Mouse (Mus musculus) frontal cortex, postnatal 25 days (tissue): ENCODE measurements around the gene Gm28635.
A peak's percentile ranks its signal among the peaks of the same experiment; 100 is the strongest.
"Not testable (repeated sequence)": the region's sequence is repeated elsewhere in the genome, so short reads cannot be mapped to it uniquely, and the experiment has no call there.

ENCODE experiments used
- DNase-seq, 2 experiments: peaks; one replicate each; pipeline ENCODE4 v3.0.0; 2022; ENCODE audit warnings: low spot score in 2 of 2

Gene Gm28635

DNA sequence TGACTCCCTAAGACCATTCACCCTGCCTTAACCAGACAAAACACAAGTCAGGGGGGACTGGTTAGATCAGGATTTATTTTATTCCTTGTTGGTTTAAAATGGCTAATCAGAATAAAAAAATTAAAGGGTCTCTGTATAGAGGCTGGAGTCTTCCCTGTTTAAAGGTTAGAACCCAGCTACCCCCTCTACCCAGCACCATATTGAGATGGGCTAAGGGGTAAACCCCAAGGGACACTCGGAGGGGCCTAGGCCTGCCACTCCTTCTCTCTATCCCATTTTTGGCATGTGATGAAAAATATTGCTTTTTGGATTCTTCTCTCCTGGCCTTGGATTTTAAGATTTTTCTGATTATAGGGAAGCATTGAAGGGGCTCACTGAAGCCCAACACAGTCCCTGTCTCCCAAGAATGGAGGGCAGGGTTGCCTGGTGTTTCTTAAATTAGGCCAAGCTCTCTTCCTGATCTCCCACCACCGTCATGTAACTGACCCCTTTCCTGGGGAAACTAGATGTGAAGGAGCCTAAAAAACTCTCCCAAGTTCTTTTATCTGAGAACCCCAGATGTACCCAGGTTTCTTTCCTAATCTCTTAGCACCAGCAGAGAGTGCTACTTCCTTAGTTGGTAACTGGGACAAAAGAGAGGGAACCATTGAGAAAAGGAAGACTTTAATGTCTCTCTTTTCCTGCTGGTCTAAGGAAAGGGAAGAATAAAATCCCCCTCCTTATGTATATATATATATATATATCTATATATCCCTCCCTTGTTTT, 10.4 kb upstream of the Gm28635 start:
- no peak for DNase-seq

DNA sequence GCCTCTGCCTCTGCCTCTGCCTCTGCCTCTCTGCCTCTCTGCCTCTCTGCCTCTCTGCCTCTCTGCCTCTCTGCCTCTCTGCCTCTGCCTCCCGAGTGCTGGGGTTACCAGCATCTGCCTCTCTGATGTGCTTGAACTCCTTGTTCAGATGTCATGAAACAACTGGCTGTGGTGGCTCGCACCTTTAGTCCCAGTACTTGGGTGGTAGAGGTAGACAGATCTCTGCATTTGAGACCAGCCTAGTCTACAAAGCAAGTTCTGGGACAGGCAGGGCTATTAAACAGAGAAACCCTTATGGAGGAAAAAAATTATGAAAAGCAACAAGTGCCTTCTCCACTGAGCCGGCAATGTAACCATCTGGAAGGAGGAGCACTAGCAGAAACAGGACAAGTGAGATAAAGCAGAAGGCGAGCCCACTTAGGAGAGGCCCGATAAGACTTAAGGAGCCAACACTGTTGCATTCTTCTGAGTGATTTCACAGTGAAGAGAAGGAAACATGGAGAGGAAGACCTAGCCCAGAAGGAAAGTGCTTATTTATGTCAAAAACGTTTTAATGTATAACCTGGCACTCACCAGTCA, 4.9 kb upstream of the Gm28635 start:
- no peak for DNase-seq

DNA sequence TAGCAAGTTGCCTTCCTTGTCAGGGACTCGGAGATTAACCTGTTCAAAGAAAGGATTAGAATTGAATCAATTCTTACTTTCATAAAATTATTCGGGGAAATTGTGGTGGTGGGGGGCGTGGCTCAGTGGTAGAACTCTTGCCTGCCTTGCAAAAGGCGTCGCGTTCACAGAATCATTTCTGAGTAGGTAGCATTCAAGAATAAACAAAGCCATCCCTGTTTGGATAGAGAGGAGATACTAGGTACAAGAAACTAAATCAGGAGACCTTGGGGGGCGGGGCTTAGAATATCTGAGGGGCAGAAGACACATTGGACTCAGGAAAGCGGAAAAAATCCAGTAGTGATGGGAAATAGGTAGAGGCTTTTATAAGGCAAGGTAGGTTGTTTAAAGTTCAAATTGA, 1.2 kb upstream of the Gm28635 start, which contains the start of gene Tmx2:
Gene Tmx2, minus strand, starts transcription at position 125 of the 400 bp plus-strand sequence.
- DNase-seq: no peak

- no peak for DNase-seq
Measured at GRCm38 (mm10) chr2:84677270-84677967, 422 bp downstream of the Gm28635 start.

DNA sequence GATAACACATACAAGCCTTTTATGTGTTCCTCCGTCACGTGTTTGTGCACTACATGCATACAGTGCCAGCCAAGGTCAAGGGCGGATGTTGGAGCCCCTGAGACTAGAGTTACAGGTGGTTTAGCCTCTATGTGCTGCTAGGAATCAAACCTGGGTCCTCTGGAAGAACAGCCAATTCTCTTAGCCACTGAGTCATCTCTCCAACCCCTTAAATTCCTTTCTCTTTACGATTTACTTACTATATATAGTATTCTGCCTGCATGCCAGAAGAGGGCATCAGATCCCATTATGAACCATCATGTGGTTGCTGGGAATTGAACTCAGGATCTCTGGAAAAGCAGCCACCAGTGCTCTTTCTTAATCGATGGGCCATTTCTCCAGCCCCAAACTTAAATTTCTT, 6.3 kb downstream of the Gm28635 start:
- DNase-seq: not testable (repeated sequence)

DNA sequence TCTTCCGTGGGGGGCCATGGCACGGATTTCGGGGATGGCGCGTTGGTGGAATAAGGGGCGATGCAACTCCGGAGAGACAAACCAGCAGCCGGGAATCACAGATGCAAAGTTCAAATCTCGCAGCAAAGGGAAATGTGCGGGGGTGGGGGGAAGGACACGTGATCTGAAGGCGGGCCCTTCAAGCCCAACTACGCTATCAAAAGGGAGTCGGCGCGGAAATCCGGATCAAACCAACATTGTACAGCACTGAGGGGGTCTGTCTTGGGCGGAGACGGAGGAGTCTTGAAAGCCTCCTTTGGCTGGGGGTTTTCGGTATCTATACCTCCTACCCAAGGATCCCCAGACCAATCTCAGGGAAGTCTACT, 7.3 kb downstream of the Gm28635 start, which contains the start of gene Selenoh:
Gene Selenoh, minus strand, starts transcription at position 202 of the 365 bp plus-strand sequence.
- DNase-seq: peak; percentile 68 to 83

DNA sequence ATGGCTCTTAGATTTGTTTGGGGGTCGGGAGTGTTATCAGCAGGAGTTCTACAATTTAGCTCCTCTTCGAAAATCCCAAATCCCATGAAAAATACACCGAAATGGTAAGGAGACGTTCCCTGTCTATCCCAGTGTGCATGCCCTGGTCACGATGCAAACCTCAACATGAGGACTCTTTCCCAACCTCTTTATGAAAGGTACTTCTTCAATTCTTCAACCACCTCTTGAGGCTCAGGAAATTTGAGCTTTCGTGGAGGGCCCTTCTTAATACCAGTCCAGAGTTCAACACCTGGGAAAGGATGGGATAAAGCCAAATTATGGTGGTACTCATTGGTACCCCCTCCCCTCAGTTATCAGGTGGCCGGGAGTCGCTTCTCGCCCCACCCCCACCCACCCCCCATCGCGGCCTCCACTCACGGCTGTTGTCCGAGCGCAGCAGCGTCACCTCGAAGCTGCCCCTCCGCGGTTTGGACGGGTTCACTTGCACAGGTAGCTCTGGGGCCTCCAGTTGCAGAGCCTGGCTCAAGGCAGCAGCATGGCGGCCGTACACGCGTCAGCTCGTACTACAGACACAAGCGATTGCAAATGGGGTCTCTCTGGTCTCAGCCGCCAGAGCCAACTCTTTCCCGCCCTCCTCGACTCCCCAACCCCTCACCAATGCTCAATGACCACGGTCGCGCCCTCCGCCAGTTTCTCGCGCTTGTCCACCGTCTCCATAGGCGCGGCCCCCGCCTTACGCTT, 7.8 kb downstream of the Gm28635 start:
- peak in 1 of 2 experiments; percentile 24 for DNase-seq

- no peak for DNase-seq
Measured at GRCm38 (mm10) chr2:84666081-84666480, 11.8 kb downstream of the Gm28635 start.

- DNase-seq: no peak
Measured at GRCm38 (mm10) chr2:84662866-84663265, 15.0 kb downstream of the Gm28635 start.

DNA sequence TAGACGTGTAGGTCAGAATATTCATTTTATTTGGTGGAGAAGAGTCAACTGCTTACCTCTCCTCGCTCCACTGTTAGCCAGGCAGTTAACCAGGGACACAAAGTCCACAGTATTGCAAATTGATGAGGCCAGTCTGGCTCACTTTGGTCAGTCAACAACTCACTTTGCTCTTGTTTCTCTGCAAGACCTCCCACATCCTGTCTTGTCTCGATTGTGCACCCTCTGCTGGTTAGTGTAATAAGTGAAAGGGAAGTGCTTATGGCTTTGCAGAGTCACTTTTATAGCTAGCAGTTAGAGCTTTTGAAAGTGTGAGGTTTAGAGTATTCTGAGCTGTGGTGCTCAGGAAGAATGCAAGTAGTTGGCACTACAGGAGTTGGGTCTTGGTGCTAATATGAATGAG, 17.6 kb downstream of the Gm28635 start:
- no peak for DNase-seq

GRCm38 (mm10) chr2:84658806-84659205, 19.0 kb downstream of the Gm28635 start, which contains the start of gene Btbd18:
TSS of gene Btbd18 (plus strand) at chr2:84659079.
- DNase-seq: no peak

GRCm38 (mm10) chr2:84655864-84656263, 22.0 kb downstream of the Gm28635 start:
- DNase-seq: no peak

DNA sequence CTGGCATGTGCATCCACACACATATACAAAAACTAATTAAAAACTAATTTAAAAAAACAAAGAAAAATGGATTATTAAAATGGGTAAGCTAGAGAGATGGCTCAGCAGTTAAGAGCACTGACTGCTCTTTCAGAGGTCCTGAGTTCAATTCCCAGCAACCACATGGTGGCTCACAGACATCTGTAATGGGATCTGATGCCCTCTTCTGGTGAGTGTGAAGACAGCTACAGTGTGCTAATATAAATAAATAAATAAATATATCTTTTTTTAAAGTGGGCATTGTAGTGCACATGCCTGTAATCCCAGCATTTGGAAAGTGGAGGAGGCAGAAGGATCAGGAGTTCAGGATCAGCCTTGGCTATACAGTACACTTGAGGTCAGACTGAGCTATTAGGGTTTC, 24.5 kb downstream of the Gm28635 start:
- DNase-seq: no peak

- DNase-seq: peak; percentile 61 to 78
Measured at GRCm38 (mm10) chr2:84650464-84651195, 27.2 kb downstream of the Gm28635 start, which contains the start of gene Ctnnd1. TSS of gene Ctnnd1 (minus strand) at chr2:84650765.

GRCm38 (mm10) chr2:84649674-84650073, 28.2 kb downstream of the Gm28635 start:
- no peak for DNase-seq

GRCm38 (mm10) chr2:84648369-84648768, 29.5 kb downstream of the Gm28635 start:
- DNase-seq: no peak

DNA sequence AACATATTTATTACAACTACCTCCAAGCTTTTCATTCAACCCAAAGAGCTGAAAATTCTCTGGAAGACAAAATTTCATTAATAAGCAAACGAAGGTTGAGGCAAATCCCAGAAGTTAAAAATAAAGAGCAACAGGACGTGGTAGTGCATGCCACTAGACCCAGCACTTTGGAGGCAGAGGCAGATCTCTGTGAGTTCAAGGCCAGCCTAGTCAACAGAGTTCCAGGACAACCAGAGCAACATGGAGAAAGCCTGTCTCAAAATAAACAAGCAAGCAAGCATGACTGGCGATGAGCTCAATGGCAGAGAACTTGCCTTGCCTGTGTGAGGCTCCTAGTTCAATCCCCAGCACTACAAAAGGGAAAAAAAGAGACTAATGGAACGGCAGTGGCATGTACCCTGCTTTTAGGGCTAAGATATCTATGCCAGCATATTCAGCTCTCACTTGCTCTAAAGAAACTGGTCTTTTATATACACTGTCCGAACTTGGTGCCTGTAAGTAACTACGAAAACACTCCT, 30.7 kb downstream of the Gm28635 start:
- no peak for DNase-seq

DNA sequence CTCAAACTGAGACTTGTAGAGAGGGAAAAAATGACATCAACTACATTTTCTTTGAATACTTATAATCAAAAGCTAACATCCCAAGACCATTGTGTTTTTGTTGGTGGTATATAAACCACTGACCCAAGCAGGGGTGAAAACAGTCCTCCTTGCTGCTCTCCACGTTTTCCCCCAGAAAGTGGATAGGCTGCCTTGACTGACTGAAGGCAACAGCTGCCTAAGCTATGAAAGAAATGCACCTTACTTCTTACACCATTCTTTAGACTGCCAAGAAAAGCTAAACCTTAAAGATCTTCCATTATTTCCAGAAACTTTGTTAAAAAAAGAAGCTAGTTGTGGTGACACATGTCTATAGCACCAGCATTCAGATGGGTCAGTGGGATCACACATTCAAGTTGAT, 31.7 kb downstream of the Gm28635 start:
- no peak for DNase-seq

DNA sequence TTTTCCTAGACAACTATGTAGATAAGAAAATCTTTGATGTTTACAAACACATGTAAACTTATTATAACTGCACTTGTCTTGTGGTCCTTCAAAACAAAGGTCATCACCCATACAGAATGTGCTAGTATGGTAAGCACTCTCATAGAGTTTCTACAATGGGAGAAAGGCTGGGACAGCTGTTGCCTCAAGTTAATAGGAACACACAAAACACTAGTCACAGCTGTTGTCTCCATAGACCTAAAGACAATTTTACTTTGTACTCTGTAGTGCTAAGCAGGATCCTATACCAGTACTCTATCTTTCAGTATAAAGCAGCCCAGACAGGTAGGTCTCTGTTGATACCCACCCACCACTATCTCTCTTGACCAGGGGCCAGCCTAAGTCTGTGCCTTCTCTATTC, 37.0 kb downstream of the Gm28635 start:
- DNase-seq: no peak

DNA sequence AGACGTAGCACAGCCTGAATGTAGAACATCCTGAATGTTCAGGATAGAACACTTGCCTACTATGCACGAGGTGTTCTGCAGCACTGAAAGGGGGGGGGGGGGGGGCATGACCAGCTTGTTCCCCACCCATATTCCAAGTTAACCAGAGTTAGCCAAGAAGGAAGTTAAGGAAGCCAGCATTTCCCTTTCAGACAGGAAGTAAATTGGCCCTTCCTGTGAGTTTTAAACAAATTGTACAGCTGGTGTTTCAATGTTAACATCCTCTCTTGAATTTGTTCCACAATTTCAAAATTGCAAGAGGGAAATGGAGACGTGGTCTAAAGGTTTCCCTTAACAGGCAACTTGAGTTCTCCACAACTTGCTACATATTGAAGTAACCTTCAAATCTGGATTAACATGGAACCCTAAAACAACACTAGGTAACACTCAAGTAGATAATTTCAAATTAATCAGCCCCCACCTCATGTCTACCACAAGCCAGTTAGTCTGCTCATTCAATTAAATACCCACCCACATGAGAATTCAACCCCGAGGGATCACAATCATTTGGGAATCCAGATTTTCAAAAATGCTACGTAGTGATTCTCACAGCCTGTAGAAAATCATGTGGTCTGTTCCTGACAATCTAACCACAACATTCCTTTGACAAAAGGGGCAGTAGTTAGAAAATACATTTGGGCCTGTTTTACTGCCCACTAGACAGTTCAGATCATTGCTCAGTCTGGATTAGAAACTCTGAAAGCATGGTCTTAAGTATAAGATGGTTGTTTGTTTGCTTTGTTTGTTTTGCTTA, 39.2 kb downstream of the Gm28635 start:
- DNase-seq: no peak
